Mouse (Mus musculus) E14TG2a.4 (cell line): ENCODE measurements at regions not wholly inside any gene's neighbourhood (a gene's known extent, or its start where the extent isn't known, plus 50 kb on each side); places are given as distances from the start of the nearest gene placed in this dataset.

Experiments
- H3K27me3 ChIP-seq: 2 replicates; pipeline ENCODE4 v1.6.1; 2014; ENCODE audit warnings: low read length, control low read depth; ENCODE audit not compliant: insufficient read depth
- H3K36me3 ChIP-seq: 2 replicates; pipeline ENCODE4 v1.6.1; 2014; ENCODE audit warnings: low read length, control low read depth; ENCODE audit not compliant: insufficient read depth
- H3K4me1 ChIP-seq: replicated peaks from 2 replicates; pipeline ENCODE4 v1.6.1; 2014; ENCODE audit warnings: low read depth, low read length, control low read depth
- H3K4me3 ChIP-seq: replicated peaks from 2 replicates; pipeline ENCODE4 v1.5.1; 2014; ENCODE audit warnings: mild to moderate bottlenecking, low read length
- H3K9me3 ChIP-seq: 2 replicates; pipeline ENCODE4 v1.6.1; 2014; ENCODE audit warnings: low read length, control low read depth
- CTCF ChIP-seq: conservative IDR thresholded peaks from 2 replicates; pipeline ENCODE4 v1.5.1; 2014; ENCODE audit warnings: low read length
- NANOG ChIP-seq: IDR thresholded peaks from 2 replicates; pipeline ENCODE4 v1.6.1; 2014; ENCODE audit warnings: borderline replicate concordance, low read length, mixed read lengths
- POU5F1 ChIP-seq: IDR thresholded peaks from 2 replicates; pipeline ENCODE4 v1.6.1; 2014; ENCODE audit warnings: low read length, borderline replicate concordance

- H3K27me3 ChIP-seq, result no peaks in the 10 kb centered on the region
- TF ChIP-seq POU5F1 (no peak), NANOG (no peak), CTCF (no peak)
- H3K4me3 ChIP-seq, result no peak overlapping the region
- H3K36me3 ChIP-seq, result no peaks in the 10 kb centered on the region
- no peaks in the 10 kb centered on the region for H3K4me1 ChIP-seq
- no peaks in the 10 kb centered on the region for H3K9me3 ChIP-seq
Observed at GRCm38 (mm10) chr3:39712795-39713709, 818.0 kb upstream of the Intu start.

- H3K36me3 ChIP-seq, result no peaks in the 10 kb centered on the region
- TF ChIP-seq NANOG (no peak), CTCF (no peak), POU5F1 (no peak)
- H3K9me3 ChIP-seq, result no peaks in the 10 kb centered on the region
- no peak overlapping the region for H3K4me3 ChIP-seq
- H3K27me3 ChIP-seq, result no peaks in the 10 kb centered on the region
- no peaks in the 10 kb centered on the region for H3K4me1 ChIP-seq
Observed at GRCm38 (mm10) chr3:39714056-39714592, 817.0 kb upstream of the Intu start.

- no peaks in the 10 kb centered on the region for H3K27me3 ChIP-seq
- TF ChIP-seq CTCF (no peak), NANOG (no peak), POU5F1 (no peak)
Observed at GRCm38 (mm10) chr3:39718946-39719545, 812.0 kb upstream of the Intu start.

GRCm38 (mm10) chr3:39725755-39726154 lies 805.3 kb upstream of the Intu start:
- no peaks in the 10 kb centered on the region for H3K4me1 ChIP-seq
- no peaks in the 10 kb centered on the region for H3K9me3 ChIP-seq
- no peak for TF ChIP-seq CTCF
- no peak for TF ChIP-seq NANOG
- no peak for TF ChIP-seq POU5F1
- no peaks in the 10 kb centered on the region for H3K27me3 ChIP-seq
- no peak overlapping the region for H3K4me3 ChIP-seq
- no peaks in the 10 kb centered on the region for H3K36me3 ChIP-seq

More at GRCm38 (mm10) chr3:39718946-39719545, 812.0 kb upstream of the Intu start:
- Histone ChIP-seq H3K4me3 (no peak overlapping the region), H3K36me3 (no peaks in the 10 kb centered on the region), H3K9me3 (no peaks in the 10 kb centered on the region), H3K4me1 (no peaks in the 10 kb centered on the region)

- H3K4me1 ChIP-seq, result no peaks in the 10 kb centered on the region
- H3K36me3 ChIP-seq, result no peaks in the 10 kb centered on the region
- H3K4me3 ChIP-seq, result no peak overlapping the region
- H3K9me3 ChIP-seq, result no peaks in the 10 kb centered on the region
- H3K27me3 ChIP-seq, result no peaks in the 10 kb centered on the region
- no peak for TF ChIP-seq POU5F1
- TF ChIP-seq NANOG, result no peak
- no peak for TF ChIP-seq CTCF
Observed at GRCm38 (mm10) chr3:39736639-39737038, 794.4 kb upstream of the Intu start.

- H3K27me3 ChIP-seq, result no peaks in the 10 kb centered on the region
Observed at GRCm38 (mm10) chr3:39745947-39746346, 785.1 kb upstream of the Intu start.

GRCm38 (mm10) chr3:39768981-39769568 lies 762.0 kb upstream of the Intu start:
- H3K4me1 ChIP-seq, result no peaks in the 10 kb centered on the region
- TF ChIP-seq CTCF (no peak), POU5F1 (no peak), NANOG (no peak)
- peaks cover under 1% of the 10 kb centered on the region; the same call in 1 of the 2 replicates for H3K9me3 ChIP-seq
- no peak overlapping the region for H3K4me3 ChIP-seq
- H3K27me3 ChIP-seq, result no peaks in the 10 kb centered on the region
- no peaks in the 10 kb centered on the region for H3K36me3 ChIP-seq

More at GRCm38 (mm10) chr3:39745947-39746346, 785.1 kb upstream of the Intu start:
- Histone ChIP-seq H3K4me1 (no peaks in the 10 kb centered on the region), H3K36me3 (no peaks in the 10 kb centered on the region), H3K9me3 (no peaks in the 10 kb centered on the region), H3K4me3 (no peak overlapping the region)
- no peak for TF ChIP-seq POU5F1
- TF ChIP-seq CTCF, result no peak
- TF ChIP-seq NANOG, result no peak

GRCm38 (mm10) chr3:39776278-39777039 lies 754.6 kb upstream of the Intu start:
- H3K4me1 ChIP-seq, result no peaks in the 10 kb centered on the region
- TF ChIP-seq CTCF (no peak), NANOG (no peak), POU5F1 (no peak)
- H3K27me3 ChIP-seq, result no peaks in the 10 kb centered on the region

More at GRCm38 (mm10) chr3:39776278-39777039, 754.6 kb upstream of the Intu start:
- Histone ChIP-seq H3K4me3 (no peak overlapping the region), H3K36me3 (no peaks in the 10 kb centered on the region), H3K9me3 (peaks cover 8% of the 10 kb centered on the region; the same call in 1 of the 2 replicates)
